Mouse (Mus musculus): Measurements from ENCODE around the gene 4930447C04Rik.

- TF ChIP-seq CTCF (IDR thresholded peaks at IDR 0.05; ENCODE audit: borderline replicate concordance, insufficient read depth, low read length) (no peak), POLR2A (IDR thresholded peaks at IDR 0.05; ENCODE audit: low read depth, low read length) (no peak)
Observed at GRCm38 (mm10) chr12:72973161-72973560, 32.6 kb upstream of the 4930447C04Rik start.

All from embryonic fibroblast, embryonic 13.5 days (primary cell).